Mouse (Mus musculus): ENCODE measurements around the gene Slc38a6.

Slc38a6 gene

DNA sequence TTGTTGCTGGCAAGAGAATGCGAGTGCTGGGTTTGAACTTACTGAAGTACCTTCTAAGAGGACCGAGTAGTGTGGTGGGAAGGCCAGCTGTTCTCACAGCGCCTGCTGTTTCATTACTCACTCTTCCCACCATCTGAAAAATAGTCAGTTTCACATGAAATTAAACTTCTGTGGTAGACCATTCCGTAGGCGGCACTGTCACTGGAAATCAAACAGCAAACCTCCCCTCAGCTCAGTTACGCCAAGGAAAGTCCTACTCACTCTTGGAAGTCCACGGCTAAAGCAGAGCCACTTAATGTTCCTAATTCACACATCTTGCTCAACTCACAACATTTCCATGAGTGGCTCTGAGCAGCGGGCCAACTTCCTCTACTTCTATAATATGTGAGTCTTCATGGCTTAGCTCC is 37.6 kb downstream of the Slc38a6 start:
- no peak for DNase-seq (ENCODE audit: low read depth)

GRCm38 (mm10) chr12:73324742-73325141 is 38.2 kb downstream of the Slc38a6 start:
- DNase-seq (ENCODE audit: low read depth) = no peak

DNA sequence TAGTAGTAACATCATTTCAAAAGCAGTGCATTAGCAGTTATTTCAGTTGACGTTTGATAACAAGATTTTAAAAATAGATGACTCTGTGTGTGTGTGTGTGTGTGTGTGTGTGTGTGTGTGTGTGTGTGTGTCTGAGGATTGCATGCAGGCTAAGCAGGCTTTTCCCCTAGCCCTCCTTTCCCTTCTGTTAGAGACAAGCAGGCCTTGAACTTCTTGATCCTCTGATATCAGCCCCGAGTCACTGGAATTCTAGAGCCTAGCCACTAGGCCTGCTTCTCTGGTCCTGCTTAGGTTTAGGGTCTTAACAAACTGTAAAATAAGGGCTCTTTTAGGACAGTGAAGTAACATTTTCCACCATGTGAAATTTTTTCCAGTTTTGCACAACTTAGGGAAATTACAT is 38.6 kb downstream of the Slc38a6 start:
- DNase-seq (ENCODE audit: low read depth) = no peak

GRCm38 (mm10) chr12:73325617-73326016 is 39.0 kb downstream of the Slc38a6 start:
- no peak for DNase-seq (ENCODE audit: low read depth)

- no peak for DNase-seq (ENCODE audit: low read depth)
Measured at GRCm38 (mm10) chr12:73327381-73327780, 40.8 kb downstream of the Slc38a6 start.

GRCm38 (mm10) chr12:73328448-73329167 is 42.0 kb downstream of the Slc38a6 start:
- no peak for DNase-seq (ENCODE audit: low read depth)

DNA sequence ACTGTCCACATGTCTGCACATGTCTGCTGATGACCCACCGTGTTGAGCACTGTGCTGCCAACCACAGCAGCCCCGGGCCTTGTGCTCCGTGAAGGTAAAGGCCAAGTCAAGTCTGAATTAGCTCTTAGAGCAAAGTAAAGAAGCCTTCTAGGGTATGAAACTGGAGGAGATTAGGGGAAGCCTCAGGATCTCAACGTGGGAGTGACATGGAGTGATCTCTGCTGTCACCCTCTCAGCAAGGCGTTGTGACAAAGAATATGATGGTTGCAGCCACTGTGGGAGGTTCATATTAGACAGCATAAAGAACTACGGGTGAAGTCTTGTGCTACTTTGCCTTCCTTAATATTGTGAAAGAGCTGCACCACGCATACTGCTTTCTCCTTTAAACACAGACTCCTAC is 43.7 kb downstream of the Slc38a6 start:
- DNase-seq (ENCODE audit: low read depth) = no peak

- DNase-seq (ENCODE audit: low read depth) = no peak
Measured at GRCm38 (mm10) chr12:73332701-73333100, 46.1 kb downstream of the Slc38a6 start.

DNA sequence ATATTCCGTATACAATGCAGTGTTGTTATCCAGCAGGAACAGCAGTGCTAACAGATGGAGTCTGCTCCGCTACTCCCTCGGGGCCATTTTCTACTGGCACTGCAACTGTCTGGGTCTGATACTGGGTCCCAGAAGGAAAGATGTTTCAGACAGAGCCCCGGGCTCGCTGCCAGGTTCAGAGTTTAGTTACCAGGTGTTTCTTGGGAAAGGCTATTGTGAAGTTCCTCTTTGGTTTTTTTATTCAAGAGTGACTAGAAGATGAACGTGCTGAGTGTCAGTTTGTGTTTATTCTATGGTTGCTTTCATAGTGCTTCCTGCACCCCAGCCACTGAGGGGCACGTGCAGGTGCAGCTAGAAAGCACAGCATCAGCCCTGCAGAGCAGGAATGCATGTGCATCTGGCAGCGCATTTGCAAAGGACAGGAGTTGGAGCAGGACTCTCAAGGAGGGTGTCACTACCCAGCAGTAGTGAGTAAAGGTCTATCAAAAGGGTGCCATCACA is 47.5 kb downstream of the Slc38a6 start:
- no peak for DNase-seq (ENCODE audit: low read depth)

GRCm38 (mm10) chr12:73337127-73337526 is 50.5 kb downstream of the Slc38a6 start:
- DNase-seq (ENCODE audit: low read depth) = no peak

GRCm38 (mm10) chr12:73340642-73341293 is 54.2 kb downstream of the Slc38a6 start:
- DNase-seq (ENCODE audit: low read depth) = no peak

- DNase-seq (ENCODE audit: low read depth) = no peak
Measured at GRCm38 (mm10) chr12:73341703-73342663, 55.4 kb downstream of the Slc38a6 start.

DNA sequence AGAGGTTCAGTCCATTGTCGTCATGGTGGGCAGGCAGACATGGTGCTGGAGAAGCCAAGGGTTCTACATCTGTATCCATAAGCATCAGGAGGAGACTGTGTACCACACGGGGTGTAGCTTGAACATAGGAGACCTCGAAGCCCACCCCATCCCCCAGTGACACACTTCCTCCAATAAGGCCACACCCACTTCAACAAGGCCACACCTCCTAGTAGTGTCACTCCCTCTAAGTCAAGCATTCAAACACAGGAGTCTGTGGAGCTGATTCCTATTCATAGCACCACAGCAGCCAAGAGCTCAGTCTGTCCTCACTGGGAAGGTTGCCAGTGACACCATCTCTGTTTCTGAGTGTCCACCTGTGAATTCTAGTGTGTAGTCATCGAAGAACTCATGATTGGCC is 57.7 kb downstream of the Slc38a6 start:
- no peak for DNase-seq (ENCODE audit: low read depth)

DNA sequence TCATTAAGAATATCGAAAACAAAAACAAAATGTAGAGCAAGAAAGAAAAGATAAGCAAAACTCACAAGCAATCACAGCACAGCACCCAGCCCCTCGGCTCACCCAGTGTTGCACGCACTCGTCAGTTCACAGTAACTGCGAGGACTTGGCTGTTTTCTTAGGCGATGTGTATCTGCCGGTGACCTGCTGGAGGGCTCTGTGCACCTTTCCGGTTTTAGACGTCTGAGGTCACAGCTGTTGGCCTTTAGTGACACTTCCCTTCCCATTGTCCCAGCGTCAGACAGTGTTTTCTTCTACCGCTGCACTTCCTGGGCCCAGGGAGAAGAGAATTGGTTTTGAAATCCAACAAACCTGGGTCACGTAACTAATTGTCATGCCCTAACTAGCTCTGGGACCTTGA is 58.6 kb downstream of the Slc38a6 start:
- DNase-seq (ENCODE audit: low read depth) = no peak

GRCm38 (mm10) chr12:73347202-73347601 is 60.6 kb downstream of the Slc38a6 start:
- no peak for DNase-seq (ENCODE audit: low read depth)

GRCm38 (mm10) chr12:73350466-73350865 is 63.9 kb downstream of the Slc38a6 start:
- DNase-seq (ENCODE audit: low read depth) = no peak

DNA sequence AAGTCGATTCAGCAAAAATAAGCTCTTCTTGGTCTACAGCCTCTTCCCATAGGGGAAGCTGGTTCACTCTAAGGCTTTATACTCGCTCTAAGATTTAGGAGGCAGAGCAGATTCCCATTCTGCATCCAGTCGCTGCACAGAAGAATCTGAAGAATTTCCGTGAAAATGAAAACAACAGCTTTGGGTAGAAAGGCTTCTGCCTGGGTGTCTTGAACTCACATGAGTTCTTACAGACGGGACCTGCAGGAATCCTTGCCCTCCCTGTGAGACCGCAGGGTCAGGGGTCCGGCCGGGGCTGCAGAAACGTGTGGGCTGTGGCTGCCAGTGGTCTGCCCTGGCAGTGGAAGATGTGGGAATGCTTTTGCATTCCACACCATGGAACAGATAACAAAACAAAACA is 64.4 kb downstream of the Slc38a6 start:
- no peak for DNase-seq (ENCODE audit: low read depth)

- no peak for DNase-seq (ENCODE audit: low read depth)
Measured at GRCm38 (mm10) chr12:73351746-73352145, 65.2 kb downstream of the Slc38a6 start.

GRCm38 (mm10) chr12:73353362-73353761 is 66.8 kb downstream of the Slc38a6 start:
- no peak for DNase-seq (ENCODE audit: low read depth)

DNA sequence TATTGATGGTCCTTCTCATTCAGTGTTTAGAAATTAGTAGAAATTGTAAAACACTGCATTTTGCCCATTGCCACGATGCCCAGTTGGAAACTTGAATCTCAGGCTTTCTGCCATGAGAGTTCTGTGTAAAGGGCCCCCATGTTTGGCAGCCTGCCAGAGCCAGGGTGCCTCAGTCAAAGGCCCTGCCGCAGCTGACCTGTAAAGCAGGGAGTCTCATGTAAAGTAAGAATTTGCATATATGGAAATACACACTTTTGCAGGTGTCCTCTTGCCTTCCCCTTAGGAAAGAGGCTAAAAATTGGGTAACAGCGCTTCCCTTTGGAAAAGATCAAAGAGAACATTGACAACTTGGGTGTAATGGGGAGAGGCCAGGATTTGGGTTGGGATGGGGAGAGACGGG is 67.9 kb downstream of the Slc38a6 start:
- no peak for DNase-seq (ENCODE audit: low read depth)

DNA sequence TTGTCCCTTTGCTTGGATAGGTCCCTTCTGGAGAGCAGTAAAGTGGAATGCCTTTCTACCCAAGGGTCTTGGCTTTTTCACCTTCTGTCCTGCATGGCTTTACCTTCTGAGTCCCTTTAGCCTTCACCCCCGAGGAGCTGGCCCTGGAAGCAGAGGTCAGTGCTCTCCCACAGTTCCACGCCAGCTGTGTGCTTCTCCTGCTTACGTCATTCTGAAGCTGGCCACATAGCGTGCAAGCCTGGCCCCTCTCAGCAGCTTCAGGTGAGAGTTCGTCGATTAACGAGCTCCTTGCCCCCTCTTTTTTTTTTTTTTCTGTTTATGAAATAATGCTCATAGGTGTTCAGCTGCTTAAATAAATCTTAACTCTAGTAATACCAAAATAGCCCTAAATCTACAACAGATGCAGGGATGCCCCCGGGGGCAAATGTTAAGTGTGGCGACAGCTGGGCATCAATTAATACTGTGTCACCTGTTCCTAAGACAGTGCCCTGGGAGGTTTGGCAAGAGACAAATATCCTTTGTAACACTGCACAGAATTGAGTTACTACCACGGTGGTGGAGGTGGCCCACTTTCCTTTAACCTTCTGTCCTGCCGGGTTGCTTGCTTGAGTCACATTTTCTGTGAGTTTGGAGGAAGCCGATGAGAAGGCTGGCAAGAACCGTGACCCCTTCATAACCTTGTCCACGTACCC is 68.7 kb downstream of the Slc38a6 start:
- DNase-seq (ENCODE audit: low read depth) = no peak

- DNase-seq (ENCODE audit: low read depth) = no peak
Measured at GRCm38 (mm10) chr12:73356696-73357095, 70.1 kb downstream of the Slc38a6 start.

Data from c-Kit-positive CD71-positive TER-119-negative erythroid progenitor cells, embryonic 14.5 days (primary cell).